ENCODE assay signal across 27 mouse cellular contexts in the genomic region with DNA sequence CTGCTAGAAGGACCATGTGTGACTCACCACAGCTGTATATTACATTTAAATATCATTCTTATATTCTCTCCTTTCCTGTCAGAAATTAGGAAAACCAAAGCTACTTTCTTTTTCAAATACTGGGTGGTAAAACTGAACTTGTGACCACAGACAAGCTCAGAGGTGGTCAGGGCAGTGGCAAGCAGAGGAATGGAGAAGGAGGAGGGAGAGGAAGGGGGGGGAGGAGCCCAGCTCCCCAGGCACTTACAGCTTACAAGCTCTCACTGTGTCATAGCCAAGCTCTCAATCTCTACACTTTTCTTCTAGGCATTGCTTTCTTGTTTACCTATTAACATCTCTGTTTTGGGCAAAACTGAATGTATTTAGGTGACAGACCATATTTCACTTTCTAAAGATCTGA. TPM values are rescaled to one million over a fixed set of nuclear protein-coding genes. Genes with fewer than 3 reads are reported as not detected.
DNase-seq lines count a peak whose midpoint lies in the region; ATAC-seq and TF ChIP-seq lines count a peak whose summit lies in the region.
"Had no signal": no experiment of that assay in that cellular context is flagged by ENCODE, and none has a peak within 500 bp of the region (broad histone marks: within the 10 kb centered on the region; RNA-seq: fewer than 3 reads in every experiment).

No protein-coding gene starts in this region.

- H3K27ac ChIP-seq in heart, adult 2 months = no peak overlapping the region
- H3K27ac ChIP-seq: embryonic facial prominence, embryonic 10.5 days; embryonic facial prominence, embryonic 13.5 days; forebrain, embryonic 12.5 days; forebrain, embryonic 15.5 days; heart, embryonic 10.5 days; heart, embryonic 13.5 days; hindbrain, embryonic 12.5 days; hindbrain, embryonic 15.5 days had no signal

- no peak overlapping the region for H3K4me3 ChIP-seq in heart, adult 2 months
- H3K4me3 ChIP-seq: embryonic facial prominence, embryonic 10.5 days; embryonic facial prominence, embryonic 13.5 days; erythroblast, embryonic 14.5 days; forebrain, embryonic 12.5 days; forebrain, embryonic 15.5 days; heart, embryonic 10.5 days; heart, embryonic 13.5 days; hindbrain, embryonic 12.5 days; hindbrain, embryonic 15.5 days had no signal

- TF ChIP-seq CTCF in heart, adult 2 months (IDR thresholded peaks at IDR 0.05) = no peak

- H3K4me1 ChIP-seq in heart, adult 2 months (ENCODE audit: control insufficient read depth, insufficient read depth, low read length) = no peaks in the 10 kb centered on the region
- H3K4me1 ChIP-seq: embryonic facial prominence, embryonic 10.5 days; forebrain, embryonic 12.5 days; forebrain, embryonic 15.5 days; heart, embryonic 10.5 days; heart, embryonic 13.5 days; hindbrain, embryonic 12.5 days; hindbrain, embryonic 15.5 days had no signal

- peaks cover 5% of the 10 kb centered on the region for H3K36me3 ChIP-seq in heart, adult 2 months (ENCODE audit: control insufficient read depth, insufficient read depth, low read length)

- H3K79me2 ChIP-seq in heart, adult 2 months (replicated peaks; ENCODE audit: control insufficient read depth, insufficient read depth, low read length) = no peaks in the 10 kb centered on the region

- peak; percentile 42 for DNase-seq in heart, adult 11 months
- DNase-seq in heart, adult 2 months = no peak
- peak; percentile 16 for DNase-seq in adipocyte (ENCODE audit: low spot score)
- DNase-seq in embryo, embryonic 11 days = no peak
- DNase-seq: adrenal gland, adult 8-10 months; adrenal gland, postnatal 25 days; cerebellum, adult 18-20 months; cerebellum, adult 9-10 months; cerebellum, postnatal 14 days; gastrocnemius, postnatal 10 days; gastrocnemius, postnatal 36 days; heart, adult 18-20 months; heart, postnatal 14 days; heart, postnatal 4 days; kidney, adult 11 months had no signal

- TF ChIP-seq POLR2A in heart, adult 2 months (IDR thresholded peaks at IDR 0.05; ENCODE audit: insufficient read depth, low read depth, low read length) = no peak

- intact Hi-C loops in heart, adult 2 months (cut with DNase I) = no loop called here

- no peak for TF ChIP-seq EP300 in heart, adult 2 months (IDR thresholded peaks at IDR 0.05; ENCODE audit: insufficient read depth, low read depth, low read length)

- peak; percentile 56 to 63 for ATAC-seq in hematopoietic stem cell, adult 5-6 weeks (replicated peaks in 1 of 2; ENCODE audit: insufficient read depth in 1 of 2, low FRiP score in 2 of 2, low TSS enrichment in 1 of 2, low read depth in 1 of 2, poor library complexity in 2 of 2, severe bottlenecking in 2 of 2)
- no peak for ATAC-seq in megakaryocyte, adult 5-6 weeks (ENCODE audit: poor library complexity, severe bottlenecking)
- ATAC-seq: CD4-positive, CD25-positive, alpha-beta regulatory T cell, adult 4 months; forebrain, embryonic 15.5 days had no signal

- H3K9ac ChIP-seq in heart, adult 2 months (ENCODE audit: low read depth, low read length) = no peak overlapping the region
- H3K9ac ChIP-seq: embryonic facial prominence, embryonic 13.5 days; forebrain, embryonic 12.5 days; forebrain, embryonic 15.5 days; heart, embryonic 13.5 days; hindbrain, embryonic 12.5 days; hindbrain, embryonic 15.5 days had no signal

- no peaks in the 10 kb centered on the region for H3K27me3 ChIP-seq in heart, adult 2 months (ENCODE audit: control insufficient read depth, insufficient read depth, low read length)
- H3K27me3 ChIP-seq: embryonic facial prominence, embryonic 13.5 days; forebrain, embryonic 12.5 days; forebrain, embryonic 15.5 days; heart, embryonic 13.5 days; hindbrain, embryonic 12.5 days; hindbrain, embryonic 15.5 days had no signal

RNA-seq across cellular contexts. Expression of a gene that starts 11.2 kb away (rescaled TPM):
- total RNA-seq in heart, adult 2 months (2021) = 10 to 100 TPM; 30.7 to 35.3 TPM
- polyA plus RNA-seq in heart, adult 2 months (2012; rRNA removed) = 49.1 and 54.5 TPM in 2 replicates
- 24.3 and 37.5 TPM in 2 replicates for total RNA-seq in hematopoietic stem cell, adult 5-6 weeks (2017)
- total RNA-seq in megakaryocyte, adult 5-6 weeks (2015) = 0.49 and 2.1 TPM in 2 replicates
- total RNA-seq in megakaryocyte, adult 5-6 weeks (2017) = 1.2 and 1.3 TPM in 2 replicates

RNA-seq across cellular contexts. Expression of a gene that starts 45.6 kb away (rescaled TPM):
- 10 to 100 TPM; 12.8 to 13.7 TPM for total RNA-seq in heart, adult 2 months (2021)
- polyA plus RNA-seq in heart, adult 2 months (2012; rRNA removed) = 3.6 and 7.8 TPM in 2 replicates
- total RNA-seq in hematopoietic stem cell, adult 5-6 weeks (2017) = 37.5 and 43.9 TPM in 2 replicates
- 28.5 and 29.6 TPM in 2 replicates for total RNA-seq in megakaryocyte, adult 5-6 weeks (2015)
- total RNA-seq in megakaryocyte, adult 5-6 weeks (2017) = 15.4 and 16.1 TPM in 2 replicates

RNA-seq across cellular contexts. Expression of a gene that starts 49.1 kb away (rescaled TPM):
- 10 to 100 TPM in 1 of 2 experiments, 1 to 10 TPM in 1; 8.1 to 10.6 TPM for total RNA-seq in heart, adult 2 months (2021)
- 5.3 and 8.2 TPM in 2 replicates for polyA plus RNA-seq in heart, adult 2 months (2012; rRNA removed)
- 8.4 and 8.5 TPM in 2 replicates for total RNA-seq in hematopoietic stem cell, adult 5-6 weeks (2017)
- 2.8 and 3.1 TPM in 2 replicates for total RNA-seq in megakaryocyte, adult 5-6 weeks (2015)
- total RNA-seq in megakaryocyte, adult 5-6 weeks (2017) = 1.7 and 3.0 TPM in 2 replicates

Comparison
In these comparisons a context has a peak if more than half of its experiments do, and no peak if none do; other contexts are left out.
1. DNase-seq: peak in heart, adult 11 months (single experiment) and adipocyte (single experiment); none in heart, adult 2 months (0 of 2) and embryo, embryonic 11 days (single experiment).